Mouse (Mus musculus): ENCODE data around the gene Gpc3. TPM values are rescaled to one million over a fixed set of nuclear protein-coding genes. Genes with fewer than 3 reads are reported as not detected.

Gpc3 gene
- polyA plus RNA-seq, 1 experiment = not detected

DNA sequence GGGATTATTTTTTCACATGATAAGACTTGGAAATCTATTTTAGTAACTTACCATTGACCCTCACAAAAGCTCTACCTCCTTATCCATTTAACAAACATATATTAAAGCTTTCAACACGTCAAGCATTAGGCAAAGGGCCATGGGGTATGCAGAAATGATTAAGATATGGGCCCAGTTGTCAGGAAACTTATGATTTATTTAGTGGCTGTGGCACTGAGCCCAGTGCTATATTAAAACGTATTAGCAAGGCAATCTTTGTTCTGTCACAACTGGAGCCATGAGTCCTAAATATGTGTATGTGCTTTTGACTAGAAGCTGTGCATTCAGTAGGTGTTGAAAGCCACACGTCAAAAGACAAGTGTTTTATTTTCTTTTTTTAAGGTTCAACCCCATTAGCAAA is 109.9 kb downstream of the Gpc3 start:
- Histone ChIP-seq H3ac (ENCODE audit: control insufficient read depth, insufficient read length) (no peak overlapping the region), H3K4me2 (ENCODE audit: low read depth) (no peak overlapping the region), H3K4me3 (no peak overlapping the region), H3K36me3 (ENCODE audit: control insufficient read depth, insufficient read depth) (no peaks in the 10 kb centered on the region), H3K79me2 (ENCODE audit: control insufficient read depth, insufficient read depth) (no peaks in the 10 kb centered on the region), H3K27me3 (ENCODE audit: control insufficient read depth, insufficient read depth, insufficient read length) (no peaks in the 10 kb centered on the region)
- TF ChIP-seq TCF3 (IDR thresholded peaks at IDR 0.05; ENCODE audit: insufficient read length, low read depth) = no peak
- TF ChIP-seq E2F4 (IDR thresholded peaks at IDR 0.05; ENCODE audit: insufficient read depth) = no peak
- no peak for TF ChIP-seq REST (IDR thresholded peaks at IDR 0.05; ENCODE audit: insufficient read depth, insufficient read length)
- no peak for TF ChIP-seq MYOG (IDR thresholded peaks at IDR 0.05; ENCODE audit: control insufficient read depth in 1 of 3, insufficient read depth in 1 of 3, insufficient read length in 2 of 3, low read depth in 2 of 3)

- TF ChIP-seq MYOD1 (IDR thresholded peaks at IDR 0.05; ENCODE audit: control insufficient read depth in 1 of 3, insufficient read length in 2 of 3, low read depth in 2 of 3) (no peak), USF1 (IDR thresholded peaks at IDR 0.05; ENCODE audit: low read depth) (no peak), SRF (IDR thresholded peaks at IDR 0.05; ENCODE audit: control insufficient read depth, insufficient read length, low read depth) (no peak), POLR2AphosphoS2 (IDR thresholded peaks at IDR 0.05; ENCODE audit: insufficient read length, low read depth) (no peak)
- Histone ChIP-seq H3K27me3 (ENCODE audit: control insufficient read depth, insufficient read depth, insufficient read length) (no peaks in the 10 kb centered on the region), H3K4me2 (ENCODE audit: low read depth) (no peak overlapping the region), H3K4me3 (no peak overlapping the region), H3K36me3 (ENCODE audit: control insufficient read depth, insufficient read depth) (no peaks in the 10 kb centered on the region), H3K79me2 (ENCODE audit: control insufficient read depth, insufficient read depth) (no peaks in the 10 kb centered on the region), H3ac (ENCODE audit: control insufficient read depth, insufficient read length) (no peak overlapping the region)
These were observed 124.3 kb downstream of the Gpc3 start for GRCm38 (mm10) chrX:52489461-52489860.

DNA sequence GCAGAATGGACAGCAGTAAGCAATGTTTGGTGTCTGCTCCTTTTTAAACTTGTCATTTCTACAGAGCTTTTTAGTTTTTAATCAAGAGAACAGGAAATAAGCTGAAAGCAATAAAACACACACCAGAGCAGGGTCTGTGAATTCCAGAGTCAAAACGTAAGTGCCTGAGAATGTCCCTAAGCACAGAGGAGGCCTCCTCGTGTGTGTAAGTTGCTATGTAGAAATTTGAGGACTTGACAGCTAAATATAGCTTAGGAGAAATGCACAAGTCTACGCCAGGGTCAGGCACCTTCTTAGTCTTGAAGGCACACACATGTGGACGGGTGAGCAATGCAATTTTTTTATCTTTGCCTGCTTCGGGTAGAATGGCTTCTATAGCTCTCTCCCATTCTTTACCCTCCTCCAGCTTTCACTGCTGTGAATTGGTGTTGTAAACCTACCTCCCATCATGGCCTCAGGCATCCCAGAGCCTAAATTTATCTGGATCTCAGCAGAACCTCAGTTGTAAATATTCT is 158.6 kb downstream of the Gpc3 start:
- TF ChIP-seq TCF12 (IDR thresholded peaks at IDR 0.05; ENCODE audit: insufficient read depth, poor library complexity, severe bottlenecking) (no peak), MAX (IDR thresholded peaks at IDR 0.05; ENCODE audit: low read depth) (no peak), MYOG (IDR thresholded peaks at IDR 0.05; ENCODE audit: control insufficient read depth in 1 of 3, insufficient read depth in 1 of 3, insufficient read length in 2 of 3, low read depth in 2 of 3) (no peak), CEBPB (IDR thresholded peaks at IDR 0.05; ENCODE audit: insufficient read depth, poor library complexity, severe bottlenecking) (no peak), USF1 (IDR thresholded peaks at IDR 0.05; ENCODE audit: low read depth) (no peak), REST (IDR thresholded peaks at IDR 0.05; ENCODE audit: insufficient read depth, insufficient read length) (no peak), MYOD1 (IDR thresholded peaks at IDR 0.05; ENCODE audit: control insufficient read depth in 1 of 3, insufficient read length in 2 of 3, low read depth in 2 of 3) (no peak), SRF (IDR thresholded peaks at IDR 0.05; ENCODE audit: control insufficient read depth, insufficient read length, low read depth) (no peak), TCF3 (IDR thresholded peaks at IDR 0.05; ENCODE audit: insufficient read length, low read depth) (no peak), POLR2AphosphoS2 (IDR thresholded peaks at IDR 0.05; ENCODE audit: insufficient read length, low read depth) (no peak), POLR2A (IDR thresholded peaks at IDR 0.05; ENCODE audit: insufficient read length, low read depth) (no peak), E2F4 (IDR thresholded peaks at IDR 0.05; ENCODE audit: insufficient read depth) (no peak)
- Histone ChIP-seq H3ac (ENCODE audit: control insufficient read depth, insufficient read length) (no peak overlapping the region), H3K4me2 (ENCODE audit: low read depth) (no peak overlapping the region)

DNA sequence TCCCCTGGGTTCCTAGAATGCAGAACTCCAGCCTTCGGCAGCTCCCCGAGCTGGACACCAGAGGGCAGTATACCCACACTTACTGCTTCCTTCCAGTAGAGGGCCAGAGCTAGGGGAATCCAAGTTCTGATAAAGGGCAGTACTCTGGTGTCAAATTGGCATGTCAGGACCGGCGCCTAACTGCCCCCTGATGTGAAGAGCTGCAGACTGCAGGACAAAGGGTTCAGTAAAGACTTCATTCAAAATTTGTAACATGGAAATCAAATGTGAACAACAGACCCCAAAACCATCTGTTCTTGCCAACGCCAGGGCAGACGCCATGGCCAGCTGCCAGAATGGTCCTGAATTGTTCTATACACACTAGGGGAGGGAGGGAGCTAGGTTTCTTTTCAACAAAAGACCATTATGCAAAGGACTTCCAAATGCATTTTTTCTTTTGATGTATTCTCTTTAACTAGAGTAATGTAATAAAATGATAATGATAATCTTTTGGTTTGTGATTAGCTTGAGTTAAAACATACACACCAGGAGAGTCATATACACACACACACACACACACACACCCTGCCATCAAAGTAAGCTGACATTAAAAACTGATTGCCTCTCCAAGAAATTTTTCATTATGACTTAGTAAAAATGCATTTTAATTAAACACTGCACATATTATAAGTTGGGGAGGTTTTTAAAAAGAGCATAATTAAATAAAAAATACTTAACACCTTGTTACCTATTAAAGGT is 160.1 kb downstream of the Gpc3 start:
- Histone ChIP-seq H3K4me2 (ENCODE audit: low read depth) (no peak overlapping the region), H3K4me3 (no peak overlapping the region), H3K27me3 (ENCODE audit: control insufficient read depth, insufficient read depth, insufficient read length) (no peaks in the 10 kb centered on the region), H3K36me3 (ENCODE audit: control insufficient read depth, insufficient read depth) (no peaks in the 10 kb centered on the region), H3ac (ENCODE audit: control insufficient read depth, insufficient read length) (no peak overlapping the region), H3K79me2 (ENCODE audit: control insufficient read depth, insufficient read depth) (no peaks in the 10 kb centered on the region)
- TF ChIP-seq CEBPB (IDR thresholded peaks at IDR 0.05; ENCODE audit: insufficient read depth, poor library complexity, severe bottlenecking) (no peak), TCF3 (IDR thresholded peaks at IDR 0.05; ENCODE audit: insufficient read length, low read depth) (no peak), SRF (IDR thresholded peaks at IDR 0.05; ENCODE audit: control insufficient read depth, insufficient read length, low read depth) (no peak), POLR2A (IDR thresholded peaks at IDR 0.05; ENCODE audit: insufficient read length, low read depth) (no peak), E2F4 (IDR thresholded peaks at IDR 0.05; ENCODE audit: insufficient read depth) (no peak), MYOG (IDR thresholded peaks at IDR 0.05; ENCODE audit: control insufficient read depth in 1 of 3, insufficient read depth in 1 of 3, insufficient read length in 2 of 3, low read depth in 2 of 3) (no peak), POLR2AphosphoS2 (IDR thresholded peaks at IDR 0.05; ENCODE audit: insufficient read length, low read depth) (no peak), REST (IDR thresholded peaks at IDR 0.05; ENCODE audit: insufficient read depth, insufficient read length) (no peak), MAX (IDR thresholded peaks at IDR 0.05; ENCODE audit: low read depth) (no peak), TCF12 (IDR thresholded peaks at IDR 0.05; ENCODE audit: insufficient read depth, poor library complexity, severe bottlenecking) (no peak)

More for the DNA sequence above, 158.6 kb downstream of the Gpc3 start:
- Histone ChIP-seq H3K4me3 (no peak overlapping the region), H3K36me3 (ENCODE audit: control insufficient read depth, insufficient read depth) (no peaks in the 10 kb centered on the region), H3K27me3 (ENCODE audit: control insufficient read depth, insufficient read depth, insufficient read length) (no peaks in the 10 kb centered on the region), H3K79me2 (ENCODE audit: control insufficient read depth, insufficient read depth) (no peaks in the 10 kb centered on the region)

- H3K4me3 ChIP-seq = no peak overlapping the region
- H3K36me3 ChIP-seq (ENCODE audit: control insufficient read depth, insufficient read depth) = no peaks in the 10 kb centered on the region
- H3K27me3 ChIP-seq (ENCODE audit: control insufficient read depth, insufficient read depth, insufficient read length) = no peaks in the 10 kb centered on the region
- no peaks in the 10 kb centered on the region for H3K79me2 ChIP-seq (ENCODE audit: control insufficient read depth, insufficient read depth)
- H3K4me2 ChIP-seq (ENCODE audit: low read depth) = no peak overlapping the region
- no peak overlapping the region for H3ac ChIP-seq (ENCODE audit: control insufficient read depth, insufficient read length)
- TF ChIP-seq CEBPB (IDR thresholded peaks at IDR 0.05; ENCODE audit: insufficient read depth, poor library complexity, severe bottlenecking) (no peak), TCF12 (IDR thresholded peaks at IDR 0.05; ENCODE audit: insufficient read depth, poor library complexity, severe bottlenecking) (no peak), POLR2AphosphoS2 (IDR thresholded peaks at IDR 0.05; ENCODE audit: insufficient read length, low read depth) (no peak), USF1 (IDR thresholded peaks at IDR 0.05; ENCODE audit: low read depth) (no peak), MAX (IDR thresholded peaks at IDR 0.05; ENCODE audit: low read depth) (no peak), REST (IDR thresholded peaks at IDR 0.05; ENCODE audit: insufficient read depth, insufficient read length) (no peak), SRF (IDR thresholded peaks at IDR 0.05; ENCODE audit: control insufficient read depth, insufficient read length, low read depth) (no peak), MYOD1 (IDR thresholded peaks at IDR 0.05; ENCODE audit: control insufficient read depth in 1 of 3, insufficient read length in 2 of 3, low read depth in 2 of 3) (no peak), E2F4 (IDR thresholded peaks at IDR 0.05; ENCODE audit: insufficient read depth) (no peak), TCF3 (IDR thresholded peaks at IDR 0.05; ENCODE audit: insufficient read length, low read depth) (no peak), POLR2A (IDR thresholded peaks at IDR 0.05; ENCODE audit: insufficient read length, low read depth) (no peak), MYOG (IDR thresholded peaks at IDR 0.05; ENCODE audit: control insufficient read depth in 1 of 3, insufficient read depth in 1 of 3, insufficient read length in 2 of 3, low read depth in 2 of 3) (no peak)
These were observed 164.6 kb downstream of the Gpc3 start for GRCm38 (mm10) chrX:52449177-52449576.
